Mouse (Mus musculus): ENCODE measurements at regions not wholly inside any gene's neighbourhood (a gene's known extent, or its start where the extent isn't known, plus 50 kb on each side); places are given as distances from the start of the nearest gene placed in this dataset.

- Histone ChIP-seq H3K4me3 (ENCODE audit: low read length) (no peak overlapping the region), H3K4me1 (ENCODE audit: insufficient read depth, low read length) (no peaks in the 10 kb centered on the region), H3K27me3 (ENCODE audit: insufficient read depth, low read length) (no peaks in the 10 kb centered on the region), H3K4me2 (replicated peaks; ENCODE audit: low read depth, low read length) (no peak overlapping the region), H3K9me3 (ENCODE audit: low read length) (no peaks in the 10 kb centered on the region), H3K27ac (ENCODE audit: low read length) (no peak overlapping the region), H3K9ac (replicated peaks; ENCODE audit: low read length) (no peak overlapping the region), H3K36me3 (ENCODE audit: insufficient read depth, low read length) (no peaks in the 10 kb centered on the region)
- no peak for ATAC-seq (ENCODE audit: low FRiP score, low TSS enrichment)
- 92% methylated on average over 4 of the region's 4 CpGs for WGBS
These were observed 85.4 kb upstream of the Gm11146 start for GRCm38 (mm10) chr16:77687056-77687839.

GRCm38 (mm10) chr16:77685651-77686190, 83.8 kb upstream of the Gm11146 start:
- H3K27ac ChIP-seq (ENCODE audit: low read length) = no peak overlapping the region
- no peak for ATAC-seq (ENCODE audit: low FRiP score, low TSS enrichment)

DNA sequence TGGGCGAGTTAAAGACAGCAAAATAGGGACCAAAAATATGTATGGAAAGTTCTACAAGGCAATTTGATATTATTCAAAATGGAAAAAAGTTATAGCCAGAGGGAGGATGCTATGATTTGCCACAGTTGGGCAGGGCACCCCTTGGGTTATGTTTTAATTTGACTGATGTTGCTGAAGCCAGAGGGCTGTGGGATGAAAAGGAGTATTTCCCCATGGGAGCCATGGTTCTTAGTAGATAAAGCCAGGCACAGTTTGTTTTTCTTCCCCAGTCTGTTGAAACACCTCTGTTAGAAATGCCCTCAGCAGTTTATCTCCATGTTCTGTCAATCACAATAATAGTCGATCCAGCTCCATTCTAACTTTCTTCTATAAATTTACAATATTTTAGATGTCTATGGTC, 82.6 kb upstream of the Gm11146 start:
- no peak overlapping the region for H3K4me3 ChIP-seq (ENCODE audit: low read length)
- H3K27me3 ChIP-seq (ENCODE audit: insufficient read depth, low read length) = no peaks in the 10 kb centered on the region
- no peaks in the 10 kb centered on the region for H3K9me3 ChIP-seq (ENCODE audit: low read length)
- H3K4me2 ChIP-seq (replicated peaks; ENCODE audit: low read depth, low read length) = no peak overlapping the region
- 82% methylated on average over 2 of the region's 2 CpGs for WGBS
- no peak for ATAC-seq (ENCODE audit: low FRiP score, low TSS enrichment)
- H3K4me1 ChIP-seq (ENCODE audit: insufficient read depth, low read length) = no peaks in the 10 kb centered on the region
- no peak overlapping the region for H3K27ac ChIP-seq (ENCODE audit: low read length)
- no peak overlapping the region for H3K9ac ChIP-seq (replicated peaks; ENCODE audit: low read length)
- H3K36me3 ChIP-seq (ENCODE audit: insufficient read depth, low read length) = no peaks in the 10 kb centered on the region

More at GRCm38 (mm10) chr16:77685651-77686190, 83.8 kb upstream of the Gm11146 start:
- Histone ChIP-seq H3K27me3 (ENCODE audit: insufficient read depth, low read length) (no peaks in the 10 kb centered on the region), H3K4me1 (ENCODE audit: insufficient read depth, low read length) (no peaks in the 10 kb centered on the region), H3K4me3 (ENCODE audit: low read length) (no peak overlapping the region), H3K9me3 (ENCODE audit: low read length) (no peaks in the 10 kb centered on the region), H3K36me3 (ENCODE audit: insufficient read depth, low read length) (no peaks in the 10 kb centered on the region), H3K4me2 (replicated peaks; ENCODE audit: low read depth, low read length) (no peak overlapping the region), H3K9ac (replicated peaks; ENCODE audit: low read length) (no peak overlapping the region)
- 91% methylated on average over 5 of the region's 5 CpGs for WGBS

DNA sequence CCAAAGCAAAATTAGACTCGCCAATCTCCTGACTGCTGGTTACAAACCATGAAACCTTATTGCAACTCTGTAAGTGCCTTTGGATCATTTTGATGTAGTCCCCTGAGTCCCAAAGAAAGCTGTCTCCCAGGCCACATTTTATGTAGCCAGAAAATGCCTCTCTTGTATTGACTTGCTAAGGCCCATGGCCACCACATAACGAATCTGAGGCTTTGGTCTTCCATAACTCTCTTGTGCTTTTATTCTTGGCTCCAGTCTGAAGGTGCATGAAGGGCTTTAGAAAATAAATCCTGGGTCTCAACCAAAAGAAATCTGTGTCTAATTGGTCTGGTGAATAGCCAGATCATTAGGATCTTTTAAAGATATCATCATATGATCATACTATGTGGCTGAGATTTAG, 77.3 kb upstream of the Gm11146 start:
- Histone ChIP-seq H3K4me2 (replicated peaks; ENCODE audit: low read depth, low read length) (no peak overlapping the region), H3K36me3 (ENCODE audit: insufficient read depth, low read length) (no peaks in the 10 kb centered on the region), H3K27ac (ENCODE audit: low read length) (no peak overlapping the region), H3K9ac (replicated peaks; ENCODE audit: low read length) (no peak overlapping the region), H3K4me1 (ENCODE audit: insufficient read depth, low read length) (no peaks in the 10 kb centered on the region), H3K4me3 (ENCODE audit: low read length) (no peak overlapping the region), H3K27me3 (ENCODE audit: insufficient read depth, low read length) (no peaks in the 10 kb centered on the region), H3K9me3 (ENCODE audit: low read length) (no peaks in the 10 kb centered on the region)
- no peak for ATAC-seq (ENCODE audit: low FRiP score, low TSS enrichment)
- WGBS = 81% methylated on average over 2 of the region's 2 CpGs

- Histone ChIP-seq H3K4me3 (ENCODE audit: low read length) (no peak overlapping the region), H3K9ac (replicated peaks; ENCODE audit: low read length) (no peak overlapping the region), H3K27me3 (ENCODE audit: insufficient read depth, low read length) (no peaks in the 10 kb centered on the region), H3K27ac (ENCODE audit: low read length) (no peak overlapping the region), H3K36me3 (ENCODE audit: insufficient read depth, low read length) (no peaks in the 10 kb centered on the region), H3K4me1 (ENCODE audit: insufficient read depth, low read length) (no peaks in the 10 kb centered on the region), H3K9me3 (ENCODE audit: low read length) (no peaks in the 10 kb centered on the region), H3K4me2 (replicated peaks; ENCODE audit: low read depth, low read length) (no peak overlapping the region)
- 92% methylated on average over 2 of the region's 2 CpGs for WGBS
- ATAC-seq (ENCODE audit: low FRiP score, low TSS enrichment) = no peak
These were observed 74.9 kb upstream of the Gm11146 start for GRCm38 (mm10) chr16:77676805-77677204.

DNA sequence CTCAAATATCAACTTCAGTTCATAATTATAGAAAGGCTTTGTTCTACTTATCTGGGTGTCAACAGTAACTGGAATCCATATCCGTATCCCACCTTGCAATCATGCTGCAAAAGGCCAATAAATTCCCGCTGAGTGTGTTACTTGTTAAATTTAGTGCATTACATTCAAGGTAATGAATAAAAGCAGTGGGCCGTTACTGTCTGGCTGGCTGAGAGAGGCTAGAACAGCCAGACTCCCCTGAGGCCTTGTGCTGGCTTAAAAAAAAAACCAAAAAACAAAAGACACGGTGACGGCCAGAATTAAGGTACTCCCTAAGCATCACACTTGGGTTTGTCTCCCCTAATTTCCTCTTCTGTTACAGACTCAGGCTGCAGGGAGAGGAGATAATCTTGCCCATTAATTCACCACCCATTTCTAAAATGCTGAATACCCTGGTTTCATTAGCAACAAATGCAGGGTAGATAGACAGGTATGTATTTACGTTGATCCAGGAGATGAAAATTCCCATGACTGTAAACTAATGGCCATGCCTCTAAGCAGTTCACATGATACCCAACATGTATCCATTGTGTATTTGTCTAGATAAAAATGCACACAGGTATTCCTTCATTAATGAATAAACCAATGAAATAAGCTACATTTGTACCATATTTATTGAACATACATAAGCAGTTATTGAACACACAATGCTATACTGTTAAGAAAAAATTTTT, 74.1 kb upstream of the Gm11146 start:
- H3K4me2 ChIP-seq (replicated peaks; ENCODE audit: low read depth, low read length) = no peak overlapping the region
- H3K9ac ChIP-seq (replicated peaks; ENCODE audit: low read length) = no peak overlapping the region
- no peaks in the 10 kb centered on the region for H3K27me3 ChIP-seq (ENCODE audit: insufficient read depth, low read length)
- no peak overlapping the region for H3K27ac ChIP-seq (ENCODE audit: low read length)
- H3K9me3 ChIP-seq (ENCODE audit: low read length) = no peaks in the 10 kb centered on the region
- H3K36me3 ChIP-seq (ENCODE audit: insufficient read depth, low read length) = no peaks in the 10 kb centered on the region
- no peak for ATAC-seq (ENCODE audit: low FRiP score, low TSS enrichment)
- no peak overlapping the region for H3K4me3 ChIP-seq (ENCODE audit: low read length)
- H3K4me1 ChIP-seq (ENCODE audit: insufficient read depth, low read length) = no peaks in the 10 kb centered on the region
- 53% methylated on average over 6 of the region's 6 CpGs for WGBS

GRCm38 (mm10) chr16:77671253-77671652, 69.4 kb upstream of the Gm11146 start:
- H3K4me1 ChIP-seq (ENCODE audit: insufficient read depth, low read length) = no peaks in the 10 kb centered on the region
- ATAC-seq (ENCODE audit: low FRiP score, low TSS enrichment) = no peak
- H3K36me3 ChIP-seq (ENCODE audit: insufficient read depth, low read length) = peaks cover 3% of the 10 kb centered on the region
- no peak overlapping the region for H3K4me3 ChIP-seq (ENCODE audit: low read length)
- no peak overlapping the region for H3K9ac ChIP-seq (replicated peaks; ENCODE audit: low read length)
- 94% methylated on average over 2 of the region's 2 CpGs for WGBS
- H3K9me3 ChIP-seq (ENCODE audit: low read length) = no peaks in the 10 kb centered on the region; the same call in 1 of the 2 replicates
- no peak overlapping the region for H3K27ac ChIP-seq (ENCODE audit: low read length)
- no peaks in the 10 kb centered on the region for H3K27me3 ChIP-seq (ENCODE audit: insufficient read depth, low read length)
- no peak overlapping the region for H3K4me2 ChIP-seq (replicated peaks; ENCODE audit: low read depth, low read length)

DNA sequence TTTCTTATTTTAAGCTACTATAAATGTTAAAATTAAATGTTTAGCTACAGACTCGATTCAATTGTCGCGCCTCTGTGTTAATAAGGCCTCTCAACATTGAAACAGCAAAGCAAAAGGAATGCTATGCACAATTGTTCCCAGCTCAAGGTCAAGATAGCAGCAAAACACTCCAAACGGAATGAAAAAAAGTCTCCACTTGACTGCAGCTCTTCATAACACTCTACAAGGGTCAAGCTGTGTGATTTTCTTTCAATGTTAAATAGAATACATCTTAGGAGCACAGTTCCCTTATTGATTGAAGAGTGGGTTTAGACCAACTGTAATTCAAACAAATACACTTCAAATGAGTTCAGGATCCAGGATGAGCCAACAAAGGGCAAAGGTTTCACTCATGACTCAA, 63.9 kb upstream of the Gm11146 start:
- H3K36me3 ChIP-seq (ENCODE audit: insufficient read depth, low read length) = peaks cover 3% of the 10 kb centered on the region
- no peak for ATAC-seq (ENCODE audit: low FRiP score, low TSS enrichment)

DNA sequence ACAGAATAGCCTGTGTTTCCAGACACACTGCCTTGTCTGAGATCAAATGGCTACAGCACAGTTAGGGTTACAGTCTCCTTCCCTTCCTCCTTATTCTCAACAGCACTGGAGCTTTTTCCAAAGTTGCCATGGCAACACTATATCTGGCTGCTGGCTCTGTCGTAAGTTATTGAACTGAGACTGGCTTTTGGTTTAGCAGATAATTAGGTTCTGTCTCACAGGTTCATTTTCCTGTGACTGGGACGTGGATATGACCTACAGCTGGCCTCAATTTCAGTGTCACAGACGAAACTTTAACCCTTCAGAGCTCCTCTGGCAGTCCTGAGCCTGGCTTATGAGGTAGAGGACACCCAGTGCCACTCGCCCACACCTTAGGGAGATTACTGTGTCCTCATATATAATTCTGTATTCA, 60.2 kb upstream of the Gm11146 start:
- H3K36me3 ChIP-seq (ENCODE audit: insufficient read depth, low read length) = no peaks in the 10 kb centered on the region
- H3K9ac ChIP-seq (replicated peaks; ENCODE audit: low read length) = no peak overlapping the region
- H3K27me3 ChIP-seq (ENCODE audit: insufficient read depth, low read length) = no peaks in the 10 kb centered on the region
- H3K4me2 ChIP-seq (replicated peaks; ENCODE audit: low read depth, low read length) = no peak overlapping the region
- no peaks in the 10 kb centered on the region for H3K9me3 ChIP-seq (ENCODE audit: low read length)
- ATAC-seq (ENCODE audit: low FRiP score, low TSS enrichment) = peak; percentile 94
- peaks cover 5% of the 10 kb centered on the region for H3K4me1 ChIP-seq (ENCODE audit: insufficient read depth, low read length)
- H3K27ac ChIP-seq (ENCODE audit: low read length) = no peak overlapping the region
- WGBS = 16% methylated on average over 4 of the region's 4 CpGs
- no peak overlapping the region for H3K4me3 ChIP-seq (ENCODE audit: low read length)

More for the DNA sequence above, 63.9 kb upstream of the Gm11146 start:
- Histone ChIP-seq H3K4me3 (ENCODE audit: low read length) (no peak overlapping the region), H3K4me1 (ENCODE audit: insufficient read depth, low read length) (peaks cover 5% of the 10 kb centered on the region), H3K27ac (ENCODE audit: low read length) (no peak overlapping the region), H3K4me2 (replicated peaks; ENCODE audit: low read depth, low read length) (no peak overlapping the region), H3K9me3 (ENCODE audit: low read length) (no peaks in the 10 kb centered on the region; the same call in 1 of the 2 replicates), H3K9ac (replicated peaks; ENCODE audit: low read length) (no peak overlapping the region), H3K27me3 (ENCODE audit: insufficient read depth, low read length) (no peaks in the 10 kb centered on the region)
- WGBS = 88% methylated on average over 4 of the region's 4 CpGs

DNA sequence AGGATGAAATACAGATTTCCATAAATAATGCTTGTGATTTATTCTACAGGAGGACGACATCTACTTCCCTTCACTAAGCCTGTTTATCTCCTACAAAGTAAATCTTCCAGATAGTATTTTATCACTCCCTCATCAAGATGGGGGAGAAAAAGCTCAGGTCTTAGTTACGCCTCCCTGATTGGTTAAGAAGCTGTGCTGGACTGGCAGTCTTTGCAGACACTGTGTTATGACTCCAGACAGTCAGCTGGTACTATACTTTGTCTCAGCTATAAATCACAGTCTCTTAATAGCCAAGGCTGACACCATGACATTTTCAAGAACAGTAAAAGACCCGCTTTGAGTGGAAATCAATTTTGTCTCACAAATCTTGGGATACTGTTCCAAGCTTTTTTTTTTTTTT, 51.4 kb upstream of the Gm11146 start:
- 0 out of 2 replicates have a peak, but pooled peaks cover 2% of the 10 kb centered on the region for H3K4me1 ChIP-seq (ENCODE audit: insufficient read depth, low read length)
- H3K9ac ChIP-seq (replicated peaks; ENCODE audit: low read length) = no peak overlapping the region
- ATAC-seq (ENCODE audit: low FRiP score, low TSS enrichment) = peak; percentile 76; the same call in 1 of the 2 replicates
- H3K4me2 ChIP-seq (replicated peaks; ENCODE audit: low read depth, low read length) = no peak overlapping the region
- WGBS = 24% methylated on average over 3 of the region's 3 CpGs
- no peaks in the 10 kb centered on the region for H3K36me3 ChIP-seq (ENCODE audit: insufficient read depth, low read length)
- no peak overlapping the region for H3K4me3 ChIP-seq (ENCODE audit: low read length)
- no peaks in the 10 kb centered on the region for H3K9me3 ChIP-seq (ENCODE audit: low read length)
- H3K27me3 ChIP-seq (ENCODE audit: insufficient read depth, low read length) = no peaks in the 10 kb centered on the region
- no peak overlapping the region for H3K27ac ChIP-seq (ENCODE audit: low read length)

Measured in kidney, embryonic 16.5 days (tissue).